Mouse (Mus musculus): ENCODE data around the gene Nr1d1.

Gene Nr1d1

GRCm38 (mm10) chr11:98788139-98788538 lies 13.0 kb upstream of the Nr1d1 start:
- peak; percentile 34 for DNase-seq (ENCODE audit: low read depth)

- DNase-seq (ENCODE audit: low read depth) = peak; percentile 61
Observed at GRCm38 (mm10) chr11:98787691-98788090, 12.6 kb upstream of the Nr1d1 start.

GRCm38 (mm10) chr11:98787229-98787628 lies 12.1 kb upstream of the Nr1d1 start:
- DNase-seq (ENCODE audit: low read depth) = no peak

GRCm38 (mm10) chr11:98786359-98787214 lies 11.5 kb upstream of the Nr1d1 start:
- peak; percentile 94 for DNase-seq (ENCODE audit: low read depth)

GRCm38 (mm10) chr11:98785772-98786281 lies 10.7 kb upstream of the Nr1d1 start:
- peak; percentile 75 for DNase-seq (ENCODE audit: low read depth)

- DNase-seq (ENCODE audit: low read depth) = no peak
Observed at GRCm38 (mm10) chr11:98785214-98785613, 10.1 kb upstream of the Nr1d1 start.

GRCm38 (mm10) chr11:98784139-98784538 lies 9.0 kb upstream of the Nr1d1 start:
- DNase-seq (ENCODE audit: low read depth) = no peak

- DNase-seq (ENCODE audit: low read depth) = peak; percentile 86
Observed at GRCm38 (mm10) chr11:98783236-98783696, 8.1 kb upstream of the Nr1d1 start.

GRCm38 (mm10) chr11:98782651-98783235 lies 7.6 kb upstream of the Nr1d1 start:
- DNase-seq (ENCODE audit: low read depth) = peak; percentile 52

- DNase-seq (ENCODE audit: low read depth) = no peak
Observed at GRCm38 (mm10) chr11:98781851-98782512, 6.8 kb upstream of the Nr1d1 start.

GRCm38 (mm10) chr11:98777888-98778287 lies 2.8 kb upstream of the Nr1d1 start:
- DNase-seq (ENCODE audit: low read depth) = no peak

- peak; percentile 85 for DNase-seq (ENCODE audit: low read depth)
Observed at GRCm38 (mm10) chr11:98776843-98777590, 1.9 kb upstream of the Nr1d1 start.

- DNase-seq (ENCODE audit: low read depth) = no peak
Observed at GRCm38 (mm10) chr11:98776052-98776764, 1.1 kb upstream of the Nr1d1 start.

GRCm38 (mm10) chr11:98775348-98776051 lies 367 bp upstream of the Nr1d1 start:
- peak; percentile 98 for DNase-seq (ENCODE audit: low read depth)

- peak; percentile 99 for DNase-seq (ENCODE audit: low read depth)
Observed at GRCm38 (mm10) chr11:98773635-98774295, 1.4 kb downstream of the Nr1d1 start.

GRCm38 (mm10) chr11:98772667-98773171 lies 2.4 kb downstream of the Nr1d1 start:
- DNase-seq (ENCODE audit: low read depth) = peak; percentile 61

GRCm38 (mm10) chr11:98771844-98772525 lies 3.1 kb downstream of the Nr1d1 start:
- no peak for DNase-seq (ENCODE audit: low read depth)

- no peak for DNase-seq (ENCODE audit: low read depth)
Observed at GRCm38 (mm10) chr11:98771131-98771530, 4.0 kb downstream of the Nr1d1 start.

Data from 416B (cell line).